Mouse (Mus musculus) myocyte (in vitro differentiated cells): Measurements from ENCODE around the gene Hnrnpll. TPM values are rescaled to one million over a fixed set of nuclear protein-coding genes. Genes with fewer than 3 reads are reported as not detected.

Source experiments
- H3K27me3 ChIP-seq: one replicate; pipeline ENCODE4 v1.6.1; 2011; ENCODE audit not compliant: control insufficient read depth, insufficient read depth, insufficient read length
- H3K36me3 ChIP-seq: one replicate; pipeline ENCODE4 v1.6.1; 2011; ENCODE audit not compliant: control insufficient read depth, insufficient read depth
- H3K4me2 ChIP-seq: one replicate; pipeline ENCODE4 v1.6.1; 2011; ENCODE audit warnings: low read depth, control low read depth
- H3K4me3 ChIP-seq: one replicate; pipeline ENCODE4 v1.5.1; 2011; ENCODE audit warnings: mild to moderate bottlenecking, control low read depth, moderate library complexity
- H3K79me2 ChIP-seq: one replicate; pipeline ENCODE4 v1.6.1; 2011; ENCODE audit not compliant: control insufficient read depth, insufficient read depth
- H3ac ChIP-seq: one replicate; pipeline ENCODE4 v1.6.1; 2011; ENCODE audit not compliant: control insufficient read depth, insufficient read length
- CEBPB ChIP-seq: IDR thresholded peaks from 2 replicates; pipeline ENCODE4 v1.6.1; 2011; ENCODE audit warnings: mild to moderate bottlenecking, moderate library complexity; ENCODE audit not compliant: poor library complexity, insufficient read depth, severe bottlenecking
- E2F4 ChIP-seq: IDR thresholded peaks from one replicate; pipeline ENCODE4 v1.6.1; 2011; ENCODE audit warnings: mild to moderate bottlenecking, control low read depth, moderate library complexity; ENCODE audit not compliant: insufficient read depth
- MAX ChIP-seq: IDR thresholded peaks from one replicate; pipeline ENCODE4 v1.6.1; 2011; ENCODE audit warnings: low read depth, mild to moderate bottlenecking, control low read depth
- MYOD1 ChIP-seq, 3 experiments: IDR thresholded peaks; one replicate each; pipeline ENCODE4 v1.6.1; 2011; ENCODE audit warnings: control low read depth in 2 of 3, low read depth in 2 of 3, mild to moderate bottlenecking in 2 of 3, moderate library complexity in 1 of 3; ENCODE audit not compliant: insufficient read length in 2 of 3, control insufficient read depth in 1 of 3
- MYOG ChIP-seq, 3 experiments: IDR thresholded peaks; one replicate each; pipeline ENCODE4 v1.6.1; 2011; ENCODE audit warnings: control low read depth in 2 of 3, low read depth in 2 of 3, mild to moderate bottlenecking in 2 of 3; ENCODE audit not compliant: insufficient read length in 2 of 3, control insufficient read depth in 1 of 3, insufficient read depth in 1 of 3
- POLR2A ChIP-seq: IDR thresholded peaks from one replicate; pipeline ENCODE4 v1.6.1; 2011; ENCODE audit warnings: low read depth, mild to moderate bottlenecking, control low read depth, moderate library complexity; ENCODE audit not compliant: insufficient read length
- POLR2AphosphoS2 ChIP-seq: IDR thresholded peaks from one replicate; pipeline ENCODE4 v1.6.1; 2011; ENCODE audit warnings: low read depth, control low read depth; ENCODE audit not compliant: insufficient read length
- REST ChIP-seq: IDR thresholded peaks from one replicate; pipeline ENCODE4 v1.6.1; 2011; ENCODE audit warnings: mild to moderate bottlenecking, control low read depth, moderate library complexity; ENCODE audit not compliant: insufficient read depth, insufficient read length
- SRF ChIP-seq: IDR thresholded peaks from one replicate; pipeline ENCODE4 v1.6.1; 2011; ENCODE audit warnings: low read depth; ENCODE audit not compliant: control insufficient read depth, insufficient read length
- TCF12 ChIP-seq: IDR thresholded peaks from one replicate; pipeline ENCODE4 v1.6.1; 2011; ENCODE audit warnings: mild to moderate bottlenecking, control low read depth; ENCODE audit not compliant: poor library complexity, insufficient read depth, severe bottlenecking
- TCF3 ChIP-seq: IDR thresholded peaks from one replicate; pipeline ENCODE4 v1.6.1; 2011; ENCODE audit warnings: low read depth, control low read depth; ENCODE audit not compliant: insufficient read length
- USF1 ChIP-seq: IDR thresholded peaks from one replicate; pipeline ENCODE4 v1.6.1; 2011; ENCODE audit warnings: low read depth, mild to moderate bottlenecking, control low read depth, moderate library complexity
- polyA plus RNA-seq: library from polyadenylated mRNA; unstranded; fragments of >200 nt; fragmentation: generic; extraction: Trizol; gene quantifications from one replicate; pipeline ENCODE4 v1.2.1, GENCODE M21; 2012; ENCODE audit warnings: missing spikeins

The Hnrnpll gene
- polyA plus RNA-seq, 1 experiment, result 24.0 TPM

DNA sequence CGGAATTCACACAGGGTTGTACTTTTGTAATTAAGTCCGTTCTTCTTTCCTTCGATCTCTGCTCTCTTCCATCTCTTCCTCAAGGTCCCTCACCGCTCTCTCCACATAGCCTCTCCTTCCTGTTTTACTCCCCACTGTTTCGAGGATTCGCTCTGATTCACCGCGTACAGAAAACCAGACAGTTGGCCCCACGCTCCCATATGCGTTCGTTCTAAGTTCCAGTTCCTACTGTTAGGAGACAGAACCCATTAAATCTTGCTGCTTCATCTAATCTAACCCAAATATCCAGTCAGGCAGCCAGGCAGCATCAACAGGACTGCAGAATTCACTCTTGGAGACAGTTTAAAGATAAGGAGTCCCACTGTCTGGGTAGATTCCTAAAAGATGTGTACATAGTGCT is 24.5 kb upstream of the Hnrnpll start:
- Histone ChIP-seq H3K4me3 (no peak overlapping the region), H3K4me2 (no peak overlapping the region), H3K79me2 (no peaks in the 10 kb centered on the region), H3ac (no peak overlapping the region), H3K27me3 (no peaks in the 10 kb centered on the region), H3K36me3 (no peaks in the 10 kb centered on the region)
- TF ChIP-seq REST (no peak), TCF12 (no peak), POLR2A (no peak), TCF3 (no peak), SRF (no peak), MYOD1 (IDR thresholded peaks at IDR 0.05; ENCODE audit: control insufficient read depth in 1 of 3, insufficient read length in 2 of 3, low read depth in 2 of 3) (no peak), USF1 (no peak), CEBPB (no peak), POLR2AphosphoS2 (no peak), MYOG (IDR thresholded peaks at IDR 0.05; ENCODE audit: control insufficient read depth in 1 of 3, insufficient read depth in 1 of 3, insufficient read length in 2 of 3, low read depth in 2 of 3) (no peak), MAX (no peak), E2F4 (no peak)

DNA sequence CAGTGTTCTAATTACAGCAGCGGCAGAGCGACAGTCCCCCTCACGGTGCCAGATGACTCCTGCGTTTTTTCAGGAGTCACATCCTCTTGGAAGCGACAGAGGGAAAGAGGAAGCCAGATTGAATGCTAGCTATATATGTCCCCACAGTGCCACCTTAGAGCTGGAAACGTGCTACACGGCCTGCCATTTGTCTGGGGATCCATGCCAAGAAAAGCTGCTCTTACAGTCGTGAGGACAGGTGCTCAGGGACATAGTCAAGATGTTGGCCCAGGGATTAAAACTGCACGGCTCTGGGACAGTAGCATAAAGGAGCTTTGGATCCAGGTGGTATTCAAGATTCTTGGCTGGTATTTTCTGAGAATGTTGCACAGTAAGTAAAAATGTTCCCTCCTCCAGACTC is 22.3 kb upstream of the Hnrnpll start:
- Histone ChIP-seq H3K4me2 (no peak overlapping the region), H3K36me3 (no peaks in the 10 kb centered on the region), H3ac (no peak overlapping the region), H3K79me2 (no peaks in the 10 kb centered on the region), H3K4me3 (no peak overlapping the region), H3K27me3 (no peaks in the 10 kb centered on the region)
- no peak for TF ChIP-seq CEBPB
- no peak for TF ChIP-seq TCF12
- TF ChIP-seq POLR2A, result no peak
- TF ChIP-seq SRF, result no peak
- no peak for TF ChIP-seq REST
- no peak for TF ChIP-seq TCF3
- TF ChIP-seq MAX, result no peak
- TF ChIP-seq MYOD1 (IDR thresholded peaks at IDR 0.05; ENCODE audit: control insufficient read depth in 1 of 3, insufficient read length in 2 of 3, low read depth in 2 of 3), result no peak
- TF ChIP-seq USF1, result no peak
- TF ChIP-seq MYOG (IDR thresholded peaks at IDR 0.05; ENCODE audit: control insufficient read depth in 1 of 3, insufficient read depth in 1 of 3, insufficient read length in 2 of 3, low read depth in 2 of 3), result no peak
- TF ChIP-seq POLR2AphosphoS2, result no peak

DNA sequence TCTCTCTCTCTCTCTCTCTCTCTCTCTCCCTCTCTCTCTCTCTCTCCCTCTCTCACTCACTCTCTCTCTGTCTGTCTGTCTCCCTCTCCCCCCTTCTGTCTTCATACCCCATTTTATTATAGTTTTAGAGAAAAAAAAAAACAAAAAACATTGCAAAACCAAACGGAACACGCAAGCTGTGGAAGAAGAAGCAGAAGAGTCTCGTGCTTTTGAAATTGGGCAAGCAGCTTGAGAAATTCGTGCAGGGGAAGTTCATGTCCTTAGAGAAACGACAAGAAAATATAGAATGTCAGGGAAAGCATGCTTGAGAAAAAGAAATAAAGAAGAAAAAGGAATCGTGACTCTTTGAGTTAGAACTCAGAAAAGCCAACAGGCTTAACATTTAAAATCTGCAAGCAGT is 21.1 kb upstream of the Hnrnpll start:
- Histone ChIP-seq H3K36me3 (no peaks in the 10 kb centered on the region), H3K4me2 (no peak overlapping the region), H3K27me3 (no peaks in the 10 kb centered on the region), H3K4me3 (no peak overlapping the region), H3ac (no peak overlapping the region), H3K79me2 (no peaks in the 10 kb centered on the region)
- TF ChIP-seq MAX, result no peak
- TF ChIP-seq TCF3, result no peak
- TF ChIP-seq POLR2AphosphoS2, result no peak
- no peak for TF ChIP-seq POLR2A

DNA sequence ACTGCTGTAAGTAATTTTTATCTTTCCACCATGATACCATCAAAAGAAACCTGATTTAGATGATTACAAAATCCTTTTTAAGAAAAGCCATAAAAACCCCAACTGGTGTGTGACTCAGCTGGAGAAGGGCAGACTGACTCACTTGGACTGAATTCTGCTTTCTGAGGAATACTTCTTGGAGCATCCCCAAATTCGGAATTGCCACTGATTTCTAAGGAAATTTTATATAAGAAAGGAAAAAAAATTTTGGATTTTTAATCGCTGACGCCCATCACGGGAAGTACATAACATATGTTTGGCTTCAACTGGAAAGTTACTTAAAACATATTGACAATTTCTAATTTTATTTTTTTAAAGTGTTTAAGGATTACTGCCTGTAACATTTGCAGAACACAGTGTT is 16.6 kb upstream of the Hnrnpll start:
- TF ChIP-seq MAX (no peak), REST (no peak), USF1 (no peak), MYOD1 (IDR thresholded peaks at IDR 0.05; ENCODE audit: control insufficient read depth in 1 of 3, insufficient read length in 2 of 3, low read depth in 2 of 3) (no peak), CEBPB (peak; percentile 58; the same call in 1 of the 2 replicates)
- H3K4me3 ChIP-seq, result no peak overlapping the region
- no peaks in the 10 kb centered on the region for H3K27me3 ChIP-seq
- H3K79me2 ChIP-seq, result no peaks in the 10 kb centered on the region
- H3ac ChIP-seq, result no peak overlapping the region
- peak overlapping the region; percentile 21 for H3K4me2 ChIP-seq
- no peaks in the 10 kb centered on the region for H3K36me3 ChIP-seq

DNA sequence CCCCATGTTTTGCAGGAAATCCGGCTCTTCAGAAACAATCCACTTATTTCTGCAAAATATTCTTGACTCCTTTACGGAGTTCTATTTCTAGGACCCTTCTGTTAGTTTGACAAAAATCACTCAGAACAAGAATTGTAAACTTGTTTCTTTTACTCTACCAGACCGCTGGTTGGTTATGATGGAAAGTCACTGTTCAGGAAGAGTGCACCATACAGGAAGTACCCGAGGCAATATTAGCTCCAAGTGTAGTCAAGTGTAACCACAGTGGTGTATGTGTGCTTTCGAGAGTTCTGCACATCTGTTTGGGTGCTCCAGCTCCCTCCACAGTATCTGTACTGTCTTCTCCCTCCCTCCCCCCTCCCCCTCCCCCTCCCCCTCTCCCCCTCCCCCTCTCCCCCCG is 5.1 kb upstream of the Hnrnpll start:
- no peaks in the 10 kb centered on the region for H3K79me2 ChIP-seq
- H3K27me3 ChIP-seq, result no peaks in the 10 kb centered on the region
- no peak for TF ChIP-seq CEBPB
- no peak for TF ChIP-seq MYOG (IDR thresholded peaks at IDR 0.05; ENCODE audit: control insufficient read depth in 1 of 3, insufficient read depth in 1 of 3, insufficient read length in 2 of 3, low read depth in 2 of 3)
- TF ChIP-seq TCF12, result no peak
- TF ChIP-seq SRF, result no peak
- TF ChIP-seq MYOD1 (IDR thresholded peaks at IDR 0.05; ENCODE audit: control insufficient read depth in 1 of 3, insufficient read length in 2 of 3, low read depth in 2 of 3), result no peak
- no peak for TF ChIP-seq POLR2AphosphoS2
- TF ChIP-seq MAX, result no peak
- TF ChIP-seq USF1, result no peak
- no peak for TF ChIP-seq POLR2A
- TF ChIP-seq E2F4, result no peak
- no peak for TF ChIP-seq TCF3
- no peak for TF ChIP-seq REST
- no peak overlapping the region for H3ac ChIP-seq
- H3K36me3 ChIP-seq, result no peaks in the 10 kb centered on the region
- no peak overlapping the region for H3K4me2 ChIP-seq
- no peak overlapping the region for H3K4me3 ChIP-seq
